Mouse (Mus musculus) kidney, adult 11 months (tissue): Measurements from ENCODE around the gene Dars.
"Not testable (repeated sequence)": the region's sequence is repeated elsewhere in the genome, so short reads cannot be mapped to it uniquely, and the experiment has no call there.

Source experiments
- DNase-seq: peaks from one replicate; pipeline ENCODE4 v3.0.0; 2022

Dars gene

DNA sequence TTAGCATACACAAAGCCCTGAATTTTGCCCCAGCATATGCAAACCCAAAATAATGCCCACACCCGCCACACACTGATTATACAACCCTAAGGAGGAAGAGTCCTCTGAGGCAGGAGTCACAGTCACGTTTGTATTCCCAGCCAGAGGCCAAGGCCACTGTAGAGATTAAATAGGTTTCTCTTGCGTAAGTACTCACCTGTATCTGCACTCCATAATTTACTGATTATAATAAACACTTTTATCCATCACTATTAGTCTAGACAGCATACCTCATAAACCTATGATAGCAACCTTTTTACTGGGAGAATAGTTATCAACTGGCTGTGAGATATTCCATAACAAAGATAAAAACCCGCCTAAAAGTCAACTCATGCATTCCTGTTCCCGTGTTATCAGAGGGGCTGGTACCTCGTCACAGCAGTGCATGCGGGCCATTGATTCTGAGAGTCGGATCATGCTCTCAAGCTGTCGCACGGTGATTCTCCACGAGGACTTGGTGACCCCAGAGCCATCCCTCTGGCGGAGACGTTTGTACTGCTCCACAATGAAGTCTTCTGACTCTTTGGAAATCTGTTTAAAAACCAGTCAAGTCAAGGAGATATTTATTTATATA is 79.4 kb downstream of the Dars start:
- DNase-seq = no peak

DNA sequence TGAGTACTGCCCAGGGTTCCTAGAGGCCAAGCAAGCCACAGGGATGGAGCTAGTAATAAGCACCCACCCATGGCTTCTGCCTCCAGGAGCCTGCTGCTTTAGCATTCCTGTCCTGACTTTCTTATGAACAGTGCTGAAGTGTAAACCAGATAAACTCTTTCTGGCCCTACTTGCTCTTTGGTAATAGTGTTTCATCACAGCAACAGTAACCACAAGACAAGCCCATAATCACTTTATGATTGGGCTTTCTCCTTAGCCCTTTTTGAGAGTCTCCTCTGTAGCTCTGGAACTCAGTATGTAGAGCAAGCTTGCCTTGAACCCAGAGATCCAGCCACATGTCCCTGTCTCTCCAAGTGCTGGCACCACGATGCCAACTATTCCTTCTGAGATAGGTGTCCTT is 86.9 kb downstream of the Dars start:
- no peak for DNase-seq

DNA sequence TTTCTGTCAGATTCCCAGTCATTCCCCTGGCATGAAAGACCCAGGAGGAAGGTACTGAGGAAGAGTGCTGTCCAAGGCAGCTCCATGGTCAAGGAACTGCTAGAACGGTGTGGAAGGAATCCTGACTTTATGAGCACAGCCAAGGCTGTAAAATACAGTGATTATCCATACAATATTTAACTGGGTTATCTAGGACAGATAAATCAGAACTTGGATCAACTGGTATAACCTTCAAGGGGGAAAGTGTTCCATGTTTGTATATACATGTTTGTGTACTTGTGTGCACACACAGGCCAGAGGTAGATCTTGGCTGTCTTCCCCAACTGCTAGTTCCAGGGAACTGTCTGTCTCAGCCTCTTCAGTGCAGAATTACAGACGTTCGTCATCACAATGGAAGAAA is 89.0 kb downstream of the Dars start, which contains the start of gene Lct:
Gene Lct, minus strand, starts transcription at position 101 of the 400 bp plus-strand sequence.
- no peak for DNase-seq

DNA sequence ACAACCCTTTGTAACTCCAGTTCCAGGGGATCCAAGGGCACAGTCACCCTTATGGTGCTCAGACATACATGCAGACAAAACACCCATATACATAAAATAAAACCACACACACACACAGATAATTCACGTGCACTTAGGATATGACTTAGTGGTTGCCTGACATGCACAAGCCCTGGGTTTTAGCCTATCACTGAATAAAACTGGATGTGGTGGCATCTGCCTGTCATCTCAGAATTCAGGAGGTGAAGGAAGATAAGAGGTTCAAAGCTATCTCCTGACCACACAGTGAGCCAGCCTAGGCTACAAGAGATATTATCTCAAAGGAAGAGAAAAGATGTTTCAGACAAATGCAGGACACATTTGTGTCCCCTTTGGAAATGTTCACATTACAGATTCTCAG is 90.0 kb downstream of the Dars start:
- DNase-seq = no peak

DNA sequence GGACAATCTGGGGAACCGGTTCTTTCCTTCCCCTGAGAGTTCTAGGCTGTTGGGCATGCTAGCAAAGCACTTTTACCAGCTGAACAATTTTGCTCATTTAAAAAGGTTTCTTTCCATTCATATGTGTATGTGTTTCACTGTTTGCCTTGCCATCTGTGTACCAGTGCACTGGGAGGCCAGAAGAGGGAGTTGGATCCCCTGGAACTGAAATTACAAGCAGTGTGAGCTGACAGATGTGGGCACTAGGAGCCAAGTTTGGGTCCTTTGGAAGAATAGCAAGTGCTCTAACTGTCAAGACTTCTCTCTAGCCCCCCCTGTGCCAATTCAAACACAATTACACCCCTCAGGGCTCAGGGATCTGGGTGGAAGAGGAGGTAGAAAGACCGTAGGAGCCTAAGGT is 92.4 kb downstream of the Dars start:
- no peak for DNase-seq

DNA sequence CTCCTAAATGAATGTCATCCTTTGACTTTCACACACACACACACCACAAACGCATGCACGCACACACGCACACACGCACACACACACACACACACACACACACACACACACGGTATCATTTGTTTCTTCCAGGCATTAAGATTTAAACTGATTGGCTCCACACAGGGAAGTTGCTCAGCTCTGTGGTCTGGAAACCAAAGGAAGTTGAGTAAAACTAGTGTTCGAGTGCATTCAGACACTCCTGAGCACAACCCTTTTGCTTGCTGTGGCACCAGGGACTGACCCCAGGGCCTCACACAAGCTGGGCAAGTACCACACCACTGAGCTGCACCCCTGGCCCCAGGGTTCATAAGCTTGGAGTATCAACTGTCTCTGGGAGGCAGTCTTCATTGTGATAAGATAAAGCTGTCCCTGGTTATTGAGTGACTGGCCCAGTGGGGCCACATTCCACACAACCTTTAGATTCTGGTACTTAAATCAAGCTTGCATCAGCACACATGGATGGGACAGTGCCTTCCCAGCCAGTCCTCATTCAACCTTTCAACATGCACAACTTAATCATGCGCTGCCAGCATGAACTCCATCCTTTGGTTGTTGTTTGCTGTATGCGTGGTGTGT is 94.0 kb downstream of the Dars start:
- DNase-seq = no peak

DNA sequence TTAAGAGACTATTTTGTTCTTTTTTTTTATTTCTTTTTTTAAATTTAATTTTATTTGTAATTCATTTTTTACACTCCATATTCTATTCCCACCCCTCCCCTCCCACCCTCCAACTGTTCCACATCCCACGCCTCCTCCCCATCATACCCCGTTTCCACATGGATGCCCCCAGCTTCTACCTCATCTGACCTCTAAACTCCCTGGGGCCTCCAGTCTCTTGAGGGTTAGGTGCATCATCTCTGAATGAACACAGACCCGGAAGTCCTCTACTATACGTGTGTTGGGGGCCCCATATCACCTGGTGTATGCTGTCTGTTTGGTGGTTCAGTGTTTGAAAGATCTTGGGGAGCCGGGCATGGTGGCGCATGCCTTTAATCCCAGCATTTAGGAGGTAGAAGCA is 97.9 kb downstream of the Dars start:
- not testable (repeated sequence) for DNase-seq

DNA sequence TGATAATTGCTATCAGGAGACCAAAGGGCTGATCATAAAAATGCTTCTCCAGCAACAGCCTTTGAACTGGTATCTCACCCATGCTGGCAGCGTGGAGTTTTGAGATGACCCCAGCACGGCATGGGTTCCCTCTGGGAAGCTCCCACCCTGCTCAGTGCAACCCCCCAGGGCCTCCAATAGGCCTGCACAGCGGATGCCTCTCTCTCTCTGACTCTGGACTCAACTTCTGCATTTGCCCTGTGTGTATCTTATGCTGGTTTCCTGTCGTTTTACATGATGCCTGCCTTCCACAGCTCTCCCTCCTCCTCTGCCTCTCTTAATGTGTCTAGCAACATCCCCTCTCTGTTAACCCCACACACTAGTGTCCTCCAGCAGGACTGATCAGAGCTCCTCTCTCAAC is 102.5 kb downstream of the Dars start:
- no peak for DNase-seq
